Mouse (Mus musculus): ENCODE measurements at regions not wholly inside any gene's neighbourhood (a gene's known extent, or its start where the extent isn't known, plus 50 kb on each side); places are given as distances from the start of the nearest gene placed in this dataset.
A peak's percentile ranks its signal among the peaks of the same experiment; 100 is the strongest.

- Histone ChIP-seq H3K4me3 (no peak overlapping the region), H3K27ac (no peak overlapping the region)
- TF ChIP-seq CTCF (conservative IDR thresholded peaks at IDR 0.05) = peak; percentile 83
- DNase-seq (ENCODE audit: low spot score in 2 of 2) = peak; percentile 17 to 28
These were observed 258.9 kb upstream of the Aldoart1 start for GRCm38 (mm10) chr4:73111311-73111710.
